Mouse (Mus musculus) lung, postnatal 0 days (tissue): ENCODE data around the gene Fstl1. TPM values are rescaled to one million over a fixed set of nuclear protein-coding genes. Genes with fewer than 3 reads are reported as not detected.

Experiments used
- ATAC-seq: fragments of 200-750 bp; cut with Nextera tagmentation; 2 replicates; pipeline ENCODE4 v1.8.0; 2017; ENCODE audit warnings: moderate library complexity
- DNase-seq: peaks from one replicate; pipeline ENCODE4 v3.0.0-alpha.2; 2016; ENCODE audit warnings: low spot score
- H3K27ac ChIP-seq: fragments of 300-500 bp; sonication (generic); 2 replicates; pipeline ENCODE4 v1.5.1; 2014; ENCODE audit warnings: antibody characterized with exemption, mild to moderate bottlenecking, low read length, mixed read lengths
- H3K27me3 ChIP-seq: fragments of 300-500 bp; sonication (generic); replicated peaks from 2 replicates; pipeline ENCODE4 v1.6.1; 2014; ENCODE audit warnings: low read length, mixed read lengths; ENCODE audit not compliant: insufficient read depth
- H3K36me3 ChIP-seq: fragments of 300-500 bp; sonication (generic); 2 replicates; pipeline ENCODE4 v1.6.1; 2014; ENCODE audit warnings: low read length, mixed read lengths; ENCODE audit not compliant: insufficient read depth
- H3K4me1 ChIP-seq: fragments of 300-500 bp; sonication (generic); 2 replicates; pipeline ENCODE4 v1.6.1; 2014; ENCODE audit warnings: antibody characterized with exemption, low read depth, low read length, mixed read lengths; ENCODE audit not compliant: insufficient read depth
- H3K4me2 ChIP-seq: fragments of 300-500 bp; sonication (generic); replicated peaks from 2 replicates; pipeline ENCODE4 v1.6.1; 2014; ENCODE audit warnings: low read depth, mild to moderate bottlenecking, low read length, moderate library complexity, mixed read lengths
- H3K4me3 ChIP-seq: fragments of 300-500 bp; sonication (generic); 2 replicates; pipeline ENCODE4 v1.5.1; 2014; ENCODE audit warnings: low read depth, low read length
- H3K9ac ChIP-seq: fragments of 300-500 bp; sonication (generic); replicated peaks from 2 replicates; pipeline ENCODE4 v1.6.1; 2014; ENCODE audit warnings: low read depth, mild to moderate bottlenecking
- H3K9me3 ChIP-seq: fragments of 300-500 bp; sonication (generic); 2 replicates; pipeline ENCODE4 v1.6.1; 2016; ENCODE audit warnings: low read length, mixed read lengths
- CTCF ChIP-seq: IDR thresholded peaks from 2 replicates; pipeline ENCODE4 v1.5.1; 2016; ENCODE audit warnings: antibody characterized with exemption, mild to moderate bottlenecking
- EP300 ChIP-seq: IDR thresholded peaks from 2 replicates; pipeline ENCODE4 v1.6.1; 2016; ENCODE audit warnings: antibody characterized with exemption, mild to moderate bottlenecking, control low read depth
- WGBS: fragments of 180-500 bp; shearing (Covaris S2); extraction: QIAGEN DNeasy Blood & Tissue Kit; methylation state at CpG from one replicate; pipeline ENCODE4 v1.1.7; 2014; 5-methylcytosine and 5-hydroxymethylcytosine counted together
- polyA plus RNA-seq: library from polyadenylated mRNA; unstranded; fragments of >200 nt; fragmentation: Nextera tagmentation; extraction: Ambion mirVana; gene quantifications from 2 replicates; pipeline ENCODE4 v1.2.1, GENCODE M21; 2015

Fstl1 gene
- polyA plus RNA-seq, 1 experiment from 2014 or later: 305 TPM

GRCm38 (mm10) chr16:37802686-37803295, 26.1 kb downstream of the Fstl1 start:
- Histone ChIP-seq H3K36me3 (peaks cover 5% of the 10 kb centered on the region; the same call in 1 of the 2 replicates), H3K27ac (no peak overlapping the region), H3K4me3 (no peak overlapping the region), H3K4me2 (no peak overlapping the region), H3K9ac (no peak overlapping the region), H3K27me3 (no peaks in the 10 kb centered on the region), H3K9me3 (no peaks in the 10 kb centered on the region), H3K4me1 (no peaks in the 10 kb centered on the region)
- ATAC-seq (no peak), DNase-seq (no peak)
- TF ChIP-seq CTCF (no peak), EP300 (no peak)
- WGBS: 63% methylated on average over 4 of the region's 4 CpGs

- Histone ChIP-seq H3K9me3 (no peaks in the 10 kb centered on the region), H3K4me3 (no peak overlapping the region), H3K27me3 (no peaks in the 10 kb centered on the region), H3K36me3 (peaks cover 5% of the 10 kb centered on the region; the same call in 1 of the 2 replicates), H3K4me1 (peaks cover 3% of the 10 kb centered on the region; the same call in 1 of the 2 replicates), H3K9ac (no peak overlapping the region), H3K27ac (no peak overlapping the region), H3K4me2 (no peak overlapping the region)
- no peak for TF ChIP-seq EP300
- no peak for TF ChIP-seq CTCF
- ATAC-seq (no peak), DNase-seq (no peak)
- WGBS: 95% methylated on average over 9 of the region's 9 CpGs
These were observed 26.8 kb downstream of the Fstl1 start for GRCm38 (mm10) chr16:37803387-37803950.

GRCm38 (mm10) chr16:37805746-37806495, 29.2 kb downstream of the Fstl1 start:
- Histone ChIP-seq H3K27ac (no peak overlapping the region), H3K27me3 (no peaks in the 10 kb centered on the region), H3K9ac (no peak overlapping the region), H3K36me3 (no peaks in the 10 kb centered on the region), H3K4me2 (no peak overlapping the region), H3K4me3 (no peak overlapping the region), H3K4me1 (peaks cover 6% of the 10 kb centered on the region; the same call in 1 of the 2 replicates), H3K9me3 (no peaks in the 10 kb centered on the region)
- ATAC-seq (no peak), DNase-seq (peak; percentile 39)
- WGBS: 68% methylated on average over 3 of the region's 3 CpGs
- no peak for TF ChIP-seq CTCF
- no peak for TF ChIP-seq EP300

DNA sequence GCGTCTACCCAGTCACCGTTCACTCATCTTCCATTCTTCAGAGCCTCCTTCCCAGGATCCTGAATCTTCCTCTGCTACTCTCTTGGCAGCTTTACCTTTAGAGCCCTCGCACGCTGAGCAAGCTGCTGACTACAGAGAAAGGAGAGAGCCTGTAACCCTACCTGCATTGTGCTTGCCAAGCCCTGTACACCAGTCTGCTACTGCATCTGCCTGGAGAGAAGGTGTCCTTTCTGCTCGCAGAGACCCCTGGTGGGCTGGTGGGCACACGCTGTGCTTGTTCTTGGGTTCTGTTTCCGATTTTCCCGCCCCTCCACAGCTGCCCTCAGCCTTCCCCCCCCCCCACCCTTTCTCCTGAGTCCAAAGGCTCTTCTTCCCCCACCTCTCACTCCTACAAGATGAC, 30.6 kb downstream of the Fstl1 start:
- H3K4me1 ChIP-seq: peaks cover 10% of the 10 kb centered on the region; the same call in 1 of the 2 replicates
- no peak for TF ChIP-seq EP300
- TF ChIP-seq CTCF: 0 out of 2 replicates have a peak, but pooled peaks have one; percentile 9
- no peak overlapping the region for H3K4me2 ChIP-seq
- H3K36me3 ChIP-seq: no peaks in the 10 kb centered on the region
- DNase-seq (no peak), ATAC-seq (no peak)
- 87% methylated on average over 8 of the region's 8 CpGs for WGBS
- H3K27me3 ChIP-seq: no peaks in the 10 kb centered on the region
- no peak overlapping the region for H3K9ac ChIP-seq
- H3K9me3 ChIP-seq: no peaks in the 10 kb centered on the region
- no peak overlapping the region for H3K27ac ChIP-seq
- no peak overlapping the region for H3K4me3 ChIP-seq

DNA sequence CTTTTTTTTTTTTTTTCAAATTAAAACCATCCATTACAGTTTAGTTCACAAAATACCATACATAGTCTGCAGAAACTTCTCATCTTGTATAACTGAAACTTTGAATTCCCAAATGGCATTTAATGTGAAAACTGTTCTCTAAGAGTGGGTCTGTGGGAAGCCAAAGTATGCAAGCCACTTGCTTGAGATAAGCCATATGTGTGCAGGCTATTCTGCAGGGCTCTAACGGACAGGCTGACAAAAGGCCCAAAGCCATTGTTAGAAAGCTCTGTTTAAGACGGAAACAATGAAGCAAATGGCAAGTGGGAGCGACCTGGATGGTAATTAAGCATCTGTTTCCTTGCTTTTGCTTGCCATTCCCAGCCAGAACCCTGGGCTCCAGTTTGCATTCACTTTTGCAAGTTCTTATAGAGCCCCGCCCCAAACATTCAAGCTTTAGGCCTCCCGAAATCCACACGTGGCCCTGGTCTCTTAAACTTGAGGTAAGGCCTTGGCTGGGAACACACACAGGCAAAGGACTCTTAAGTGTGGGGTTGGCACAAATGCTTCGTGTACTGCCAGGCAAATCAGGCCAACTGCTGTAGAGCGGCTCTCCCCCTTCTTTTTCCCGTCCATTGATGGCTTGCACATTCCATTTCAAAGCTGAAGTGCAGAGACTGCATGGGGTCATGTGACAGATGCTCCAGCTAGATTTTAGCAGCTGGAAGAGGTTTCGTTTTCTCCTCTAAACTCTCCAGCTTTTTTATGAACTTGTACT, 32.4 kb downstream of the Fstl1 start:
- H3K27ac ChIP-seq: peak overlapping the region; percentile 66
- DNase-seq (peak; percentile 93), ATAC-seq (peak; percentile 85)
- TF ChIP-seq CTCF (no peak), EP300 (peak; percentile 48; the same call in 1 of the 2 replicates)
- H3K4me2 ChIP-seq: peak overlapping the region; percentile 27
- H3K27me3 ChIP-seq: no peaks in the 10 kb centered on the region
- H3K36me3 ChIP-seq: no peaks in the 10 kb centered on the region
- peaks cover 16% of the 10 kb centered on the region; the same call in 1 of the 2 replicates for H3K4me1 ChIP-seq
- WGBS: 27% methylated on average over 10 of the region's 10 CpGs
- H3K4me3 ChIP-seq: no peak overlapping the region
- H3K9me3 ChIP-seq: no peaks in the 10 kb centered on the region
- H3K9ac ChIP-seq: no peak overlapping the region

DNA sequence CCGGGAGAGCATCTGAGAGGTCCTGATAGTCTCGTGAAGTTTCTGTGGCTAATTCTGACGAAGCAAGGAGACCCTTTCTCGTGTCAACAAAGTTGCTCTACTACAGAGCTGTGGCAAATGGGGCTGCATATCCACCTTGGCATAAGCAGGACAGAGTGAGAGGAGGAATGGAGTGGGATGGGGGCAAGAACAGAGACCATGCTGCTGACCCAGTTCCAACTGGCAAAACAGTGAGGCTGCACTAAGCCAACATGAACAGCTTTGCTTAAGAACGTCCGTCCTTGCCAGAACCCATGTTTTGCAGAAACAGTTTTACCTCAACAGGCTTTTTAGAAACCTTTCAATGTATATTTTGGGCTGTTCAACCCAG, 32.9 kb downstream of the Fstl1 start:
- DNase-seq (peak; percentile 8), ATAC-seq (no peak)
- Histone ChIP-seq H3K9ac (no peak overlapping the region), H3K9me3 (no peaks in the 10 kb centered on the region), H3K36me3 (no peaks in the 10 kb centered on the region), H3K27ac (peak overlapping the region; percentile 66), H3K4me2 (peak overlapping the region; percentile 27; the same call in 1 of the 2 replicates), H3K4me1 (peaks cover 16% of the 10 kb centered on the region; the same call in 1 of the 2 replicates), H3K27me3 (no peaks in the 10 kb centered on the region), H3K4me3 (no peak overlapping the region)
- WGBS: 44% methylated on average over 6 of the region's 6 CpGs
- TF ChIP-seq CTCF: no peak
- TF ChIP-seq EP300: no peak
